Mouse (Mus musculus) stomach, embryonic 14.5 days (tissue): Measurements from ENCODE around the gene Prrg2. TPM values are rescaled to one million over a fixed set of nuclear protein-coding genes. Genes with fewer than 3 reads are reported as not detected.

Experiments used
- ATAC-seq: fragments of 200-750 bp; cut with Nextera tagmentation; 2 replicates; pipeline ENCODE4 v1.8.0; 2017; ENCODE audit warnings: low read depth, moderate TSS enrichment; ENCODE audit not compliant: insufficient number of reproducible peaks, insufficient read depth, low FRiP score
- H3K27ac ChIP-seq: fragments of 300-500 bp; sonication (generic); 2 replicates; pipeline ENCODE4 v1.5.1; 2014; ENCODE audit warnings: mild to moderate bottlenecking, low read length, moderate library complexity, mixed read lengths
- H3K27me3 ChIP-seq: fragments of 300-500 bp; sonication (generic); 2 replicates; pipeline ENCODE4 v1.6.1; 2014; ENCODE audit warnings: low read length, control low read depth, mixed read lengths; ENCODE audit not compliant: control insufficient read depth, insufficient read depth
- H3K36me3 ChIP-seq: fragments of 300-500 bp; sonication (generic); 2 replicates; pipeline ENCODE4 v1.6.1; 2014; ENCODE audit warnings: mild to moderate bottlenecking, control low read depth, low read length, moderate library complexity, mixed read lengths; ENCODE audit not compliant: control insufficient read depth, insufficient read depth
- H3K4me1 ChIP-seq: fragments of 300-500 bp; sonication (generic); 2 replicates; pipeline ENCODE4 v1.6.1; 2014; ENCODE audit warnings: low read length, control low read depth, mixed read lengths; ENCODE audit not compliant: control insufficient read depth, insufficient read depth
- H3K4me2 ChIP-seq: fragments of 300-500 bp; sonication (generic); replicated peaks from 2 replicates; pipeline ENCODE4 v1.6.1; 2014; ENCODE audit warnings: low read depth, low read length, control low read depth
- H3K4me3 ChIP-seq: fragments of 300-500 bp; sonication (generic); 2 replicates; pipeline ENCODE4 v1.5.1; 2014; ENCODE audit warnings: low read depth, low read length, control low read depth
- H3K9ac ChIP-seq: fragments of 300-500 bp; sonication (generic); replicated peaks from 2 replicates; pipeline ENCODE4 v1.6.1; 2014; ENCODE audit warnings: low read depth, mild to moderate bottlenecking, control low read depth, low read length, moderate library complexity, mixed read lengths
- H3K9me3 ChIP-seq: fragments of 300-500 bp; sonication (generic); 2 replicates; pipeline ENCODE4 v1.6.1; 2016; ENCODE audit warnings: low read depth, low read length, control low read depth; ENCODE audit not compliant: control insufficient read depth
- WGBS: fragments of 180-500 bp; shearing (Covaris S2); extraction: QIAGEN DNeasy Blood & Tissue Kit; methylation state at CpG from one replicate; pipeline ENCODE4 v1.1.7; 2014; 5-methylcytosine and 5-hydroxymethylcytosine counted together
- polyA plus RNA-seq: library from polyadenylated mRNA; unstranded; fragments of >200 nt; fragmentation: Nextera tagmentation; extraction: Ambion mirVana; gene quantifications from 2 replicates; pipeline ENCODE4 v1.2.1, GENCODE M21; 2014

Prrg2 gene
- polyA plus RNA-seq, 1 experiment from 2014 or later: 20.7 TPM

GRCm38 (mm10) chr7:45083300-45083890 is 20.9 kb upstream of the Prrg2 start:
- Histone ChIP-seq H3K9me3 (no peaks in the 10 kb centered on the region), H3K9ac (no peak overlapping the region), H3K27ac (no peak overlapping the region), H3K4me3 (no peak overlapping the region), H3K4me1 (no peaks in the 10 kb centered on the region), H3K27me3 (no peaks in the 10 kb centered on the region), H3K36me3 (peaks cover 52% of the 10 kb centered on the region), H3K4me2 (no peak overlapping the region)
- ATAC-seq: no peak
- WGBS: 83% methylated on average over 22 of the region's 22 CpGs

GRCm38 (mm10) chr7:45082401-45083299 is 20.2 kb upstream of the Prrg2 start:
- no peaks in the 10 kb centered on the region for H3K4me1 ChIP-seq
- H3K4me2 ChIP-seq: no peak overlapping the region
- peaks cover 45% of the 10 kb centered on the region for H3K36me3 ChIP-seq
- H3K9ac ChIP-seq: no peak overlapping the region
- no peaks in the 10 kb centered on the region for H3K9me3 ChIP-seq
- no peak for ATAC-seq
- no peak overlapping the region for H3K4me3 ChIP-seq
- H3K27ac ChIP-seq: no peak overlapping the region
- WGBS: 70% methylated on average over 25 of the region's 25 CpGs
- H3K27me3 ChIP-seq: no peaks in the 10 kb centered on the region

DNA sequence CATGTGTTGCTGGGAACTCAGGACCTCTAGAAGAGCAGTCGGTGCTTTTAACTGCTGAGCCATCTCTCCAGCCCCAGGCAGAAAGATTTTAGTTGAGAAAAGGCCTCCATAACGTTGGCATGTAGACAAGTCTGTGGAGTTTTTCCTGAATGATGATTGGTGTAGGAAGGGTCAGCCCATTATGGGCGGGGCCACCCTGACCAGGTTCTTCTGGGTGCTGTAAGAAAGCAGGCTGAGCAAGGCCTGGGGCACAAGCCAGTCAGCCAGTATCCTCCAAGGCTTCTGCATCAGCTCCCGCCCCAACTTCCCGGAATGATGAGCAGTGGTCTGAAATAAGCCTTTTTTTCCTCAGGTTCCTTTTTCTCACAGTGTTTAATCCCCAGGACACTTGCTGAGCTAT is 18.5 kb upstream of the Prrg2 start:
- Histone ChIP-seq H3K9me3 (no peaks in the 10 kb centered on the region), H3K27me3 (no peaks in the 10 kb centered on the region), H3K27ac (no peak overlapping the region), H3K4me1 (no peaks in the 10 kb centered on the region), H3K9ac (no peak overlapping the region), H3K4me2 (no peak overlapping the region), H3K4me3 (no peak overlapping the region), H3K36me3 (peaks cover 36% of the 10 kb centered on the region)
- ATAC-seq: no peak
- WGBS: 54% methylated on average over 5 of the region's 5 CpGs

GRCm38 (mm10) chr7:45079856-45080255 is 17.4 kb upstream of the Prrg2 start:
- ATAC-seq: 0 out of 2 replicates have a peak, but pooled peaks have one; percentile 34
- Histone ChIP-seq H3K4me2 (no peak overlapping the region), H3K9ac (no peak overlapping the region), H3K9me3 (no peaks in the 10 kb centered on the region), H3K27me3 (no peaks in the 10 kb centered on the region), H3K4me1 (no peaks in the 10 kb centered on the region), H3K4me3 (no peak overlapping the region), H3K27ac (no peak overlapping the region), H3K36me3 (peaks cover 28% of the 10 kb centered on the region)
- 1% methylated on average over 10 of the region's 10 CpGs for WGBS

- H3K4me2 ChIP-seq: no peak overlapping the region
- H3K27ac ChIP-seq: no peak overlapping the region
- no peak overlapping the region for H3K9ac ChIP-seq
- ATAC-seq: no peak; the same call in 1 of the 2 replicates
- H3K36me3 ChIP-seq: peaks cover 20% of the 10 kb centered on the region
- 33% methylated on average over 9 of the region's 9 CpGs for WGBS
- H3K4me1 ChIP-seq: no peaks in the 10 kb centered on the region
- H3K27me3 ChIP-seq: no peaks in the 10 kb centered on the region
- H3K9me3 ChIP-seq: no peaks in the 10 kb centered on the region
- H3K4me3 ChIP-seq: no peak overlapping the region
These were observed 16.0 kb upstream of the Prrg2 start for GRCm38 (mm10) chr7:45078513-45078912.

DNA sequence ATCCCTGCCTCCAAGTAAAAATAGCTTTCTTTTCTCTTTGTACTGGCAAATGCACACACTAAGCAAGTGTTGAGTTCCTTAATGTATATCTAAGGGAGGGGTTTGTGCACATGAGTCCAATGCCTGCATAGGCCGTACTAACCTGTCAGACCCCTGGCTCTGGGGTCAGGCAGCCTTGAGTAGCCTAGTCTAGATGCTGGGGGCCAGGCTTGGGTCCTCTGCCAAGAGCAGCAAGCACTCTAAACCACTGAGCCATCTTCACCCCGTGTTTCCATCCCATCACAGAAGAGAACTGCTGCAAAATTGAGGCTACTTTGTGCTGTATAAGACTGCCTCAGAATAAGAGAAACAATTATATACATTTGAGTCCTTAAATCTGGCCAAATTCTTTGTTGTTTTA is 15.4 kb upstream of the Prrg2 start:
- 91% methylated on average over 2 of the region's 2 CpGs for WGBS
- H3K27me3 ChIP-seq: no peaks in the 10 kb centered on the region
- H3K9ac ChIP-seq: no peak overlapping the region
- no peak overlapping the region for H3K27ac ChIP-seq
- H3K9me3 ChIP-seq: no peaks in the 10 kb centered on the region
- H3K4me2 ChIP-seq: no peak overlapping the region
- no peak overlapping the region for H3K4me3 ChIP-seq
- ATAC-seq: no peak
- H3K36me3 ChIP-seq: peaks cover 14% of the 10 kb centered on the region
- H3K4me1 ChIP-seq: no peaks in the 10 kb centered on the region

DNA sequence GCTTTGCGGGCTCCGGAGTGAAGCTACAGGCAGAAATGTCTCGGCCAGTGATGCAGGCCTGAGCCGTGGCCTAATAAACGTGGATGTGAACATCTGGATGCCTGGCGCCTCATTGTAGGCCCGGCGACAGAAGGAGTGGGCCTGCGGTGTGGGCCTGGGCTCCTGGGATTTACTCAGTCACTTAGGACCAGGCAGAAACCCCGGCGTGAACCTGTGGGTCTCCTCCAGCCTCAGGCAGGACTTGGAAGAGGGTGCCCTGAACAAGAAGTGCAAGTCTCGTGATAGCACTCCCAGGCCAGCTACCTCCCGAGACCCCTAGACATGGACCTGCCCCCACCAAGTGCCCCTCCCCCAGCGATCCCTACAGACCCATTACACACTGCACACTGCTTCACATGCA is 14.8 kb upstream of the Prrg2 start:
- H3K9ac ChIP-seq: no peak overlapping the region
- ATAC-seq: no peak
- H3K4me3 ChIP-seq: no peak overlapping the region
- no peaks in the 10 kb centered on the region for H3K27me3 ChIP-seq
- H3K9me3 ChIP-seq: no peaks in the 10 kb centered on the region
- H3K27ac ChIP-seq: no peak overlapping the region
- 88% methylated on average over 14 of the region's 14 CpGs for WGBS
- H3K36me3 ChIP-seq: peaks cover 8% of the 10 kb centered on the region
- no peaks in the 10 kb centered on the region for H3K4me1 ChIP-seq
- no peak overlapping the region for H3K4me2 ChIP-seq

GRCm38 (mm10) chr7:45076501-45076900 is 14.0 kb upstream of the Prrg2 start:
- H3K27ac ChIP-seq: no peak overlapping the region
- H3K4me3 ChIP-seq: no peak overlapping the region
- H3K4me1 ChIP-seq: no peaks in the 10 kb centered on the region
- H3K4me2 ChIP-seq: no peak overlapping the region
- 87% methylated on average over 30 of the region's 30 CpGs for WGBS
- H3K9ac ChIP-seq: no peak overlapping the region
- no peak for ATAC-seq
- no peaks in the 10 kb centered on the region for H3K27me3 ChIP-seq
- peaks cover 7% of the 10 kb centered on the region for H3K36me3 ChIP-seq
- H3K9me3 ChIP-seq: no peaks in the 10 kb centered on the region
